ENCODE assay signal across 14 mouse cellular contexts in genomic region chr7:75795106-75795505, GRCm38 (mm10). TPM values are rescaled to one million over a fixed set of nuclear protein-coding genes. Genes with fewer than 3 reads are reported as not detected.
DNase-seq lines count a peak whose midpoint lies in the region; TF ChIP-seq lines count a peak whose summit lies in the region.
"Had no signal": no experiment of that assay in that cellular context is flagged by ENCODE, and none has a peak within 500 bp of the region (broad histone marks: within the 10 kb centered on the region; RNA-seq: fewer than 3 reads in every experiment).

No protein-coding gene starts in this region.

- peaks cover 10% of the 10 kb centered on the region for H3K4me1 ChIP-seq in small intestine, adult 2 months (ENCODE audit: control insufficient read depth, insufficient read depth, insufficient read length, low read length)
- H3K4me1 ChIP-seq: midbrain, embryonic 15.5 days had no signal

- WGBS in small intestine, adult 2 months, result 82% methylated on average over 8 of the region's 8 CpGs

- peak overlapping the region; percentile 53 for H3K27ac ChIP-seq in small intestine, adult 2 months (ENCODE audit: insufficient read depth, low read depth, low read length)
- H3K27ac ChIP-seq: heart, embryonic 10.5 days; kidney, embryonic 15.5 days; midbrain, embryonic 15.5 days; neural tube, embryonic 13.5 days had no signal

- H3K4me3 ChIP-seq in small intestine, adult 2 months (ENCODE audit: low read depth, low read length), result no peak overlapping the region
- H3K4me3 ChIP-seq: heart, embryonic 10.5 days; kidney, embryonic 15.5 days; midbrain, embryonic 15.5 days; neural tube, embryonic 13.5 days had no signal

- TF ChIP-seq POLR2A in small intestine, adult 2 months (IDR thresholded peaks at IDR 0.05; ENCODE audit: low read depth, low read length), result no peak

- no peaks in the 10 kb centered on the region for H3K27me3 ChIP-seq in small intestine, adult 2 months (ENCODE audit: control insufficient read depth, insufficient read depth, low read length)
- H3K27me3 ChIP-seq: kidney, embryonic 15.5 days; midbrain, embryonic 15.5 days; neural tube, embryonic 13.5 days had no signal

- DNase-seq in spleen, adult 18-20 months, result peak; percentile 43 to 46
- no peak for DNase-seq in spleen, postnatal 14 days (ENCODE audit: low spot score in 2 of 2)
- DNase-seq in T-cell, adult 2 months (ENCODE audit: low spot score), result peak; percentile 81
- no peak for DNase-seq in embryo, embryonic 9.5 days (ENCODE audit: extremely low spot score)
- no peak for DNase-seq in adrenal gland, adult 18-20 months (ENCODE audit: low spot score in 2 of 2)
- DNase-seq in retina, embryonic 14.5 days (ENCODE audit: low spot score), result no peak
- DNase-seq: cerebellum, adult 11 months; gastrocnemius, postnatal 14 days; retina, postnatal 1 day had no signal

- no peaks in the 10 kb centered on the region for H3K36me3 ChIP-seq in small intestine, adult 2 months (ENCODE audit: control insufficient read depth, insufficient read depth, low read length)
- H3K36me3 ChIP-seq: heart, embryonic 10.5 days; kidney, embryonic 15.5 days; midbrain, embryonic 15.5 days; neural tube, embryonic 13.5 days had no signal

- TF ChIP-seq CTCF in small intestine, adult 2 months (IDR thresholded peaks at IDR 0.05; ENCODE audit: extremely low read depth, insufficient read length, insufficient replicate concordance, low read depth, low read length), result no peak

RNA-seq across cellular contexts. Expression of gene Klhl25, which starts 53.0 kb away (rescaled TPM):
- polyA plus RNA-seq in small intestine, adult 2 months (2012; rRNA removed), result 6.8 and 9.4 TPM in 2 replicates
- total RNA-seq in adrenal gland, adult 18-20 months (2021), result 10 to 100 TPM; 14.5 to 21.4 TPM

Comparison
In these comparisons a context has a peak if more than half of its experiments do, and no peak if none do; other contexts are left out.
1. DNase-seq: peak in spleen, adult 18-20 months (2 of 2) and T-cell, adult 2 months (single experiment); none in spleen, postnatal 14 days (0 of 2), embryo, embryonic 9.5 days (single experiment), adrenal gland, adult 18-20 months (0 of 2) and retina, embryonic 14.5 days (single experiment).